Mouse (Mus musculus): Measurements from ENCODE around the gene Lhx1. TPM values are rescaled to one million over a fixed set of nuclear protein-coding genes. Genes with fewer than 3 reads are reported as not detected.

The Lhx1 gene
- total and polyA plus RNA-seq, 2 experiments from 2014 or later: not detected

GRCm38 (mm10) chr11:84518261-84518660, 7.1 kb downstream of the Lhx1 start:
- 66% methylated on average over 5 of the region's 5 CpGs for WGBS
- TF ChIP-seq EP300 (IDR thresholded peaks at IDR 0.05; ENCODE audit: low read depth) (no peak), CTCF (IDR thresholded peaks at IDR 0.05; ENCODE audit: low read depth) (no peak)
- no peak overlapping the region for H3K9ac ChIP-seq (replicated peaks; ENCODE audit: low read depth, low read length)
- no peak overlapping the region for H3K4me3 ChIP-seq (ENCODE audit: low read depth, low read length)
- no peak overlapping the region for H3K27ac ChIP-seq (ENCODE audit: low read depth)
- no peaks in the 10 kb centered on the region for H3K36me3 ChIP-seq (replicated peaks; ENCODE audit: control insufficient read depth, insufficient read depth, low read length)
- no peaks in the 10 kb centered on the region for H3K9me3 ChIP-seq (replicated peaks; ENCODE audit: control insufficient read depth, low read length)
- H3K27me3 ChIP-seq (ENCODE audit: control insufficient read depth, insufficient read depth, low read length): peaks cover 91% of the 10 kb centered on the region
- DNase-seq (ENCODE audit: low spot score) (no peak), ATAC-seq (ENCODE audit: insufficient read depth, low read depth) (no peak)
- H3K4me1 ChIP-seq (ENCODE audit: control insufficient read depth, insufficient read depth): peaks cover 6% of the 10 kb centered on the region; the same call in 1 of the 2 replicates
- no peak overlapping the region for H3K4me2 ChIP-seq (ENCODE audit: low read depth, low read length)

GRCm38 (mm10) chr11:84517431-84517830, 7.9 kb downstream of the Lhx1 start:
- TF ChIP-seq EP300 (IDR thresholded peaks at IDR 0.05; ENCODE audit: low read depth) (no peak), CTCF (IDR thresholded peaks at IDR 0.05; ENCODE audit: low read depth) (no peak)
- no peak for ATAC-seq (ENCODE audit: insufficient read depth, low read depth)

GRCm38 (mm10) chr11:84516501-84517240, 8.7 kb downstream of the Lhx1 start:
- 16% methylated on average over 14 of the region's 14 CpGs for WGBS

More at GRCm38 (mm10) chr11:84517431-84517830, 7.9 kb downstream of the Lhx1 start:
- WGBS: 39% methylated on average over 2 of the region's 2 CpGs
- DNase-seq (ENCODE audit: low spot score): no peak
- no peak overlapping the region for H3K4me3 ChIP-seq (ENCODE audit: low read depth, low read length)
- no peak overlapping the region for H3K27ac ChIP-seq (ENCODE audit: low read depth)
- H3K36me3 ChIP-seq (replicated peaks; ENCODE audit: control insufficient read depth, insufficient read depth, low read length): no peaks in the 10 kb centered on the region
- peaks cover 82% of the 10 kb centered on the region for H3K27me3 ChIP-seq (ENCODE audit: control insufficient read depth, insufficient read depth, low read length)
- H3K9me3 ChIP-seq (replicated peaks; ENCODE audit: control insufficient read depth, low read length): no peaks in the 10 kb centered on the region
- H3K4me2 ChIP-seq (ENCODE audit: low read depth, low read length): no peak overlapping the region
- no peak overlapping the region for H3K9ac ChIP-seq (replicated peaks; ENCODE audit: low read depth, low read length)
- H3K4me1 ChIP-seq (ENCODE audit: control insufficient read depth, insufficient read depth): peaks cover 12% of the 10 kb centered on the region

GRCm38 (mm10) chr11:84513171-84514116, 11.9 kb downstream of the Lhx1 start, which contains the start of gene Aatf:
Gene Aatf, minus strand, starts transcription at chr11:84513522.
- under 1% methylated on average over 80 of the region's 80 CpGs for WGBS
- DNase-seq (ENCODE audit: low spot score) (peak; percentile 95), ATAC-seq (ENCODE audit: insufficient read depth, low read depth) (peak; percentile 100)

More at GRCm38 (mm10) chr11:84516501-84517240, 8.7 kb downstream of the Lhx1 start:
- Histone ChIP-seq H3K4me3 (ENCODE audit: low read depth, low read length) (no peak overlapping the region), H3K27ac (ENCODE audit: low read depth) (no peak overlapping the region), H3K4me2 (ENCODE audit: low read depth, low read length) (no peak overlapping the region), H3K27me3 (ENCODE audit: control insufficient read depth, insufficient read depth, low read length) (peaks cover 75% of the 10 kb centered on the region), H3K9me3 (replicated peaks; ENCODE audit: control insufficient read depth, low read length) (no peaks in the 10 kb centered on the region), H3K36me3 (replicated peaks; ENCODE audit: control insufficient read depth, insufficient read depth, low read length) (no peaks in the 10 kb centered on the region), H3K4me1 (ENCODE audit: control insufficient read depth, insufficient read depth) (peaks cover 15% of the 10 kb centered on the region), H3K9ac (replicated peaks; ENCODE audit: low read depth, low read length) (no peak overlapping the region)
- no peak for ATAC-seq (ENCODE audit: insufficient read depth, low read depth)
- no peak for DNase-seq (ENCODE audit: low spot score)
- no peak for TF ChIP-seq CTCF (IDR thresholded peaks at IDR 0.05; ENCODE audit: low read depth)
- TF ChIP-seq EP300 (IDR thresholded peaks at IDR 0.05; ENCODE audit: low read depth): no peak

GRCm38 (mm10) chr11:84512031-84512430, 13.3 kb downstream of the Lhx1 start:
- no peak for DNase-seq (ENCODE audit: low spot score)
- TF ChIP-seq EP300 (IDR thresholded peaks at IDR 0.05; ENCODE audit: low read depth) (no peak), CTCF (IDR thresholded peaks at IDR 0.05; ENCODE audit: low read depth) (no peak)
- Histone ChIP-seq H3K36me3 (replicated peaks; ENCODE audit: control insufficient read depth, insufficient read depth, low read length) (peaks cover 27% of the 10 kb centered on the region), H3K4me3 (ENCODE audit: low read depth, low read length) (no peak overlapping the region), H3K27ac (ENCODE audit: low read depth) (no peak overlapping the region), H3K27me3 (ENCODE audit: control insufficient read depth, insufficient read depth, low read length) (peaks cover 31% of the 10 kb centered on the region), H3K4me1 (ENCODE audit: control insufficient read depth, insufficient read depth) (peaks cover 15% of the 10 kb centered on the region), H3K9ac (replicated peaks; ENCODE audit: low read depth, low read length) (0 out of 2 replicates have a peak overlapping the region, but pooled peaks have one; percentile 70), H3K9me3 (replicated peaks; ENCODE audit: control insufficient read depth, low read length) (no peaks in the 10 kb centered on the region), H3K4me2 (ENCODE audit: low read depth, low read length) (peak overlapping the region; percentile 98; the same call in 1 of the 2 replicates)
- whole genome bisulfite sequencing: 80% methylated on average over 1 of the region's 1 CpGs
- ATAC-seq (ENCODE audit: insufficient read depth, low read depth): no peak

More at GRCm38 (mm10) chr11:84513171-84514116, 11.9 kb downstream of the Lhx1 start, which contains the start of gene Aatf:
- peak within 1 kb of the TSS; percentile 81 for H3K4me3 ChIP-seq (ENCODE audit: low read depth, low read length)
- H3K27me3 ChIP-seq (ENCODE audit: control insufficient read depth, insufficient read depth, low read length): peaks cover 42% of the 10 kb centered on the region
- peak within 1 kb of the TSS; percentile 70 for H3K9ac ChIP-seq (replicated peaks; ENCODE audit: low read depth, low read length)
- peak within 1 kb of the TSS; percentile 71 for H3K27ac ChIP-seq (ENCODE audit: low read depth)
- no peaks in the 10 kb centered on the region for H3K9me3 ChIP-seq (replicated peaks; ENCODE audit: control insufficient read depth, low read length)
- peaks cover 15% of the 10 kb centered on the region for H3K4me1 ChIP-seq (ENCODE audit: control insufficient read depth, insufficient read depth)
- peak within 1 kb of the TSS; percentile 98 for H3K4me2 ChIP-seq (ENCODE audit: low read depth, low read length)
- TF ChIP-seq CTCF (IDR thresholded peaks at IDR 0.05; ENCODE audit: low read depth) (no peak), EP300 (IDR thresholded peaks at IDR 0.05; ENCODE audit: low read depth) (no peak)
- H3K36me3 ChIP-seq (replicated peaks; ENCODE audit: control insufficient read depth, insufficient read depth, low read length): peaks cover 15% of the 10 kb centered on the region; the same call in 1 of the 2 replicates
